Mouse (Mus musculus) limb, embryonic 14.5 days (tissue): ENCODE data around the gene Psmd4. TPM values are rescaled to one million over a fixed set of nuclear protein-coding genes. Genes with fewer than 3 reads are reported as not detected.
"Not testable (repeated sequence)": the region's sequence is repeated elsewhere in the genome, so short reads cannot be mapped to it uniquely, and the experiment has no call there.

Experiments used
- ATAC-seq: fragments of 200-750 bp; cut with Nextera tagmentation; 2 replicates; pipeline ENCODE4 v1.8.0; 2017; ENCODE audit warnings: low read depth, moderate number of reproducible peaks, moderate TSS enrichment; ENCODE audit not compliant: low FRiP score
- DNase-seq: peaks from one replicate; pipeline ENCODE4 v3.0.0-alpha.2; 2015; ENCODE audit warnings: low spot score
- H3K27ac ChIP-seq: fragments of 300-500 bp; sonication (generic); replicated peaks from 2 replicates; pipeline ENCODE4 v1.5.1; 2014; ENCODE audit warnings: low read depth, mild to moderate bottlenecking, low read length, moderate library complexity, mixed read lengths
- H3K27me3 ChIP-seq: fragments of 300-500 bp; sonication (generic); 2 replicates; pipeline ENCODE4 v1.6.1; 2014; ENCODE audit warnings: low read length, mixed read lengths; ENCODE audit not compliant: control insufficient read depth, insufficient read depth
- H3K36me3 ChIP-seq: fragments of 300-500 bp; sonication (generic); 2 replicates; pipeline ENCODE4 v1.6.1; 2014; ENCODE audit warnings: mild to moderate bottlenecking, low read length, moderate library complexity, mixed read lengths; ENCODE audit not compliant: control insufficient read depth, insufficient read depth
- H3K4me1 ChIP-seq: fragments of 300-500 bp; sonication (generic); 2 replicates; pipeline ENCODE4 v1.6.1; 2014; ENCODE audit warnings: antibody characterized with exemption, low read length, mixed read lengths; ENCODE audit not compliant: control insufficient read depth, insufficient read depth
- H3K4me2 ChIP-seq: fragments of 300-500 bp; sonication (generic); replicated peaks from 2 replicates; pipeline ENCODE4 v1.6.1; 2014; ENCODE audit warnings: low read depth, mild to moderate bottlenecking, low read length, moderate library complexity; ENCODE audit not compliant: severe bottlenecking
- H3K4me3 ChIP-seq: fragments of 300-500 bp; sonication (generic); replicated peaks from 2 replicates; pipeline ENCODE4 v1.5.1; 2014; ENCODE audit warnings: low read length
- H3K9ac ChIP-seq: fragments of 300-500 bp; sonication (generic); 2 replicates; pipeline ENCODE4 v1.6.1; 2014; ENCODE audit warnings: mild to moderate bottlenecking, low read depth, low read length, moderate library complexity; ENCODE audit not compliant: severe bottlenecking
- H3K9me3 ChIP-seq: fragments of 300-500 bp; sonication (generic); 2 replicates; pipeline ENCODE4 v1.6.1; 2016; ENCODE audit warnings: low read length; ENCODE audit not compliant: control insufficient read depth
- POLR2A ChIP-seq: fragments of 200-500 bp; IDR thresholded peaks from 2 replicates; pipeline ENCODE4 v1.8.0; 2012; ENCODE audit warnings: inconsistent platforms, mild to moderate bottlenecking, moderate library complexity, borderline replicate concordance; ENCODE audit not compliant: insufficient read depth, insufficient read length; ENCODE audit errors: extremely low read depth
- WGBS: fragments of 180-500 bp; shearing (Covaris S2); extraction: QIAGEN DNeasy Blood & Tissue Kit; methylation state at CpG from one replicate; pipeline ENCODE4 v1.1.7; 2014; 5-methylcytosine and 5-hydroxymethylcytosine counted together
- polyA plus RNA-seq, 2 experiments: library from polyadenylated mRNA; depleted of rRNA in 1 of 2; stranded (reverse) in 1 of 2; unstranded in 1 of 2; fragments of >200 nt; fragmentation: Nextera tagmentation in 1 of 2; extraction: Ambion mirVana in 1 of 2; gene quantifications; 2 replicates each; pipeline versions ENCODE4 v1.2.1 to v1.2.3; 2012 to 2014

Psmd4 gene
- polyA plus RNA-seq, 2 experiments: 249 to 258 TPM

DNA sequence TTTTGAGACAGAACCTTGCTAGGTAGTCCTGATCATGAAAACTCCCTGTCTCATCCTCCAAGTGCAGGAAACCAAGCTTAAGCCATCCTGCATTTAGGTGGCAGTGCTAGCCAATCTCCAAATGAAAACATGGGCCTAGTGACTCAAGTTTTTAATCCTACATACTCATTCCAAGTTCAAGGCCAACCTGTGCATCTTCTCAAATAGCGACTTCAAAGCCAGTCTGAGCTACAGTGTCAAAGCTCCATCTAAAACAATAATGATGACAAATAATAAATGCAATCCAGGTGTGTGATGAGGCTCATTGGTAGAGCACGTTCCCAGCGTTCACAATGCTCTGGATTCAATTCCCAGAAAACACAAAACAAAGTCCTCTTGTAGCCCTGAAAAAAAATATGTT lies 789 bp downstream of the Psmd4 start:
- H3K27me3 ChIP-seq: no peaks in the 10 kb centered on the region
- 7% methylated on average over 3 of the region's 3 CpGs for WGBS
- H3K4me1 ChIP-seq: peaks cover 6% of the 10 kb centered on the region; the same call in 1 of the 2 replicates
- H3K4me3 ChIP-seq: peak overlapping the region; percentile 75
- H3K9me3 ChIP-seq: no peaks in the 10 kb centered on the region
- ATAC-seq (no peak), DNase-seq (no peak)
- peaks cover 10% of the 10 kb centered on the region for H3K36me3 ChIP-seq
- H3K4me2 ChIP-seq: peak overlapping the region; percentile 68
- H3K9ac ChIP-seq: peak overlapping the region; percentile 77
- no peak for TF ChIP-seq POLR2A
- H3K27ac ChIP-seq: no peak overlapping the region

DNA sequence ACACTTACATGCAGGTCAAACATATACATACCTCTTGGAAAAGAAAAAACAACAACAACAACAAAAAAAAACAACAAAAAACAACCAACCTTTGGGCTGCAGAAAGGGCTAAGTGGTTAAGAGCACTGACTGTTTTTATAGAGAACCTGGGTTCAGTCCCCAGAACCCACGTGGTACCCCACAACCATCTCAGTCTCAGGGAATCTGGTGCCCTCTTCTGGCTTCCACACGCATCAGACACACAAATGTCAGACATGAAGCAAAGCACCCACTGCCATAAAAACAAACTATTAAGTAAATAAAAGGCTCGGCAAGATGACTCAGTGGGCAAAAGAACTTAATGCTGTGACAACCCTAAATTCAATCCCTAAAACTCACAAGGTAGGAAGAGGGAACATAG lies 12.5 kb downstream of the Psmd4 start:
- peaks cover 46% of the 10 kb centered on the region for H3K36me3 ChIP-seq
- H3K9me3 ChIP-seq: no peaks in the 10 kb centered on the region
- DNase-seq: no peak
- no peak overlapping the region for H3K27ac ChIP-seq
- no peak for TF ChIP-seq POLR2A
- H3K4me2 ChIP-seq: no peak overlapping the region
- H3K27me3 ChIP-seq: no peaks in the 10 kb centered on the region
- H3K9ac ChIP-seq: no peak overlapping the region
- WGBS: 67% methylated on average over 3 of the region's 3 CpGs
- ATAC-seq: no peak
- H3K4me3 ChIP-seq: no peak overlapping the region
- H3K4me1 ChIP-seq: no peaks in the 10 kb centered on the region

DNA sequence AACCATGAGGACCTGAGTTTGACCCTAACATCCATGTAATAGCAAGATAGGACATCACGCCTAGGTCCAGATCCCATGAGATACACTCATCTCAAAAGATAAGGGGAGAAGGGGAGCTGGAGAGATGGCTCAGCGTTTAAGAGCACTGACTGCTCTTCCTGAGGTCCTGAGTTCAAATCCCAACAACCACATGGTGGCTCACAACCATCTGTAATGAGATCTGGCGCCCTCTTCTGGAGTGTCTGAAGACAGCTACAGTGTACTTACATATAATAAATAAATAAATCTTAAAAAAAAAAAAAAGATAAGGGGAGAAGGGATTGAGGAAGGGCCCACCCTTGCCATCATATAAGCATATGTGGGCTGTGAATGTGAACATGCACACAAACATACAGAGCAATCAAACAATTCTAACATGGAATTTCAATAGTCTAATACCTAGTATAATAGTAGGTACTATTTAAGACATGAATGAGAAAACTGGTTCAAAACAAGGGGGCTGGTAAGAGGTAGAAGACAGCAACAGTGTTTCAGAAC lies 13.1 kb downstream of the Psmd4 start:
- not testable (repeated sequence) for ATAC-seq, H3K4me3 ChIP-seq, H3K4me2 ChIP-seq, DNase-seq, H3K9me3 ChIP-seq, H3K27me3 ChIP-seq, H3K4me1 ChIP-seq, H3K9ac ChIP-seq, H3K27ac ChIP-seq
- WGBS: 68% methylated on average over 3 of the region's 3 CpGs
- peaks cover 40% of the 10 kb centered on the region for H3K36me3 ChIP-seq

DNA sequence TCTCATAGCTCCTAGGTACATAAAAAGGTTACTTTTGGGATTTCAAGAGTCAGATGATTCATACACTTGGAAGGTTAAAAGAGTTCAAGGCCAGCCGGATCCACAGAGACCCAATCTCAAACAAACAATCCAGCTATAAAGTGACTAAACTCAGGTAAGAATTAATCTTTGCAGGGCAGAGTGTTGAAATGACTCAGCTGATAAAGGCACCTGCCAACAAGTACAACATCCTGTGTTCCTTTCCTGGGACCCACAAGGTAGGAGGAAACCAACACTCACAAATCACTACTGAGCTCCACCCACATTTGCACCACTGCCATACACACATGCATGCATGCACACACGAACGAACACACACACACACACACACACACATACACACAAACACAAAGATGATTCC lies 13.8 kb downstream of the Psmd4 start:
- ATAC-seq: no peak
- Histone ChIP-seq H3K9ac (no peak overlapping the region), H3K4me3 (no peak overlapping the region), H3K4me2 (no peak overlapping the region), H3K4me1 (no peaks in the 10 kb centered on the region), H3K27me3 (no peaks in the 10 kb centered on the region), H3K9me3 (no peaks in the 10 kb centered on the region), H3K36me3 (peaks cover 32% of the 10 kb centered on the region), H3K27ac (no peak overlapping the region)
- WGBS: 92% methylated on average over 3 of the region's 3 CpGs
- TF ChIP-seq POLR2A: no peak
- DNase-seq: no peak

DNA sequence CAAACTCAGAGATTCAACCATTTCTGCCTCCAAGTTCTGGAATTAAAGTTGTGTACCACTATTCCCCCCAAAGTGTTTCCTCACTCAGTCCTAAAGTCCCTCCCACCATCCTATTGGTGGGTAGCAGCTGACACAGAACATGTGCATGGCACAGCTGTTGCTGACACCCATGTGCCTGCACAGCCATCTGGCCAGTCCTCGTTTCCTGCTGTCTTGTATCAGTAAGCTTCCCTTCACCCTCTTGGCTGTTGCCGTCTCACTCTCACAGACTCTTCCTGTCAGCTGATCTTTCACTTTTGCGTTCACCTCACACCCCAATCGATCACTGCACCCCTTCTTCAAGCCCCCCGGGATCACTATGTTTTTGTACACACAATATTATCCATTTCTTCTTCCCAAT lies 14.7 kb downstream of the Psmd4 start:
- no peak for TF ChIP-seq POLR2A
- ATAC-seq: peak; percentile 68; the same call in 1 of the 2 replicates
- Histone ChIP-seq H3K4me3 (no peak overlapping the region), H3K27ac (no peak overlapping the region), H3K36me3 (peaks cover 23% of the 10 kb centered on the region), H3K27me3 (no peaks in the 10 kb centered on the region), H3K9me3 (no peaks in the 10 kb centered on the region), H3K9ac (no peak overlapping the region), H3K4me1 (no peaks in the 10 kb centered on the region), H3K4me2 (no peak overlapping the region)
- 49% methylated on average over 5 of the region's 5 CpGs for WGBS
- peak; percentile 51 for DNase-seq

DNA sequence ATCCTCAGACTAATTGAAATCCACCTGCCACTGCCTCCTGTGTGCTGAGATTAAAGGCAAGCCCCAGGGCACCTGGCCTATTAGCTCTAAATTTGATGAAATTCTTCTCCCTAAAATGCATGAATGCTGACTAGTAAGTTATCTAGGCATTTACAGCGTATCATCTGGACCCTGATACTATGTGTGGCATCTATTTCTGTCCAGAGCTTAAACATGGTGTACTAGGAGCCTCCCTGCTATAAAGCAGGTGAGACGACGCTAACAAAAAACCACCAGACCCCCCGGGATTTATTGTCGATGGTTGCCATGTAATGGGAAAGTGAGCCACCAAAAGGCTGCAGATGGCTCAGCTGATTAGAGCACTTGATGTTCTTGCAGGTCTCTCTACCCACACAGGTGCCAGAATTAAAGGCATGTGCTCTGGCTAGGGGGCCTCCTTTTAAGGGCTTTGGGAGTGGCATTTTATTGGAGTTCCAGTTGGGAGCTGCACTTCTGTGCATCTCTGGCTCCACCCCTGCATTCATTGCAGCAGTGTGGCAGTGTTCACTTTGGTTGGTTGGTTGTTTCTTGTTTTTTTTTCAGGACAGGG lies 15.3 kb downstream of the Psmd4 start:
- Histone ChIP-seq H3K4me2 (no peak overlapping the region), H3K9me3 (no peaks in the 10 kb centered on the region), H3K27me3 (no peaks in the 10 kb centered on the region), H3K9ac (no peak overlapping the region), H3K36me3 (peaks cover 19% of the 10 kb centered on the region), H3K4me3 (no peak overlapping the region), H3K4me1 (no peaks in the 10 kb centered on the region), H3K27ac (no peak overlapping the region)
- peak; percentile 13; the same call in 1 of the 2 replicates for ATAC-seq
- no peak for DNase-seq
- TF ChIP-seq POLR2A: no peak
- WGBS: 31% methylated on average over 5 of the region's 5 CpGs
